Mouse (Mus musculus) cerebellum, adult 2 months (tissue): ENCODE measurements at regions not wholly inside any gene's neighbourhood (a gene's known extent, or its start where the extent isn't known, plus 50 kb on each side); places are given as distances from the start of the nearest gene placed in this dataset.

Experiments used
- DNase-seq, 2 experiments: peaks; one replicate each; pipeline ENCODE4 v3.0.0; 2021
- H3K27ac ChIP-seq: fragments of 200-500 bp; 2 replicates; pipeline ENCODE4 v1.5.1; 2012; ENCODE audit warnings: low read length, control low read depth, inconsistent platforms; ENCODE audit not compliant: insufficient read depth
- H3K27me3 ChIP-seq: fragments of 200-500 bp; 2 replicates; pipeline ENCODE4 v1.6.1; 2012; ENCODE audit warnings: inconsistent platforms, mild to moderate bottlenecking, low read length, moderate library complexity; ENCODE audit not compliant: control insufficient read depth, insufficient read depth
- H3K4me1 ChIP-seq: fragments of 200-500 bp; 2 replicates; pipeline ENCODE4 v1.6.1; 2011; ENCODE audit warnings: low read length; ENCODE audit not compliant: control insufficient read depth, insufficient read depth
- H3K4me3 ChIP-seq: fragments of 200-500 bp; replicated peaks from 2 replicates; pipeline ENCODE3; 2011; ENCODE audit warnings: mild to moderate bottlenecking, low read depth, low read length, control low read depth; ENCODE audit not compliant: insufficient read depth
- CTCF ChIP-seq: fragments of 200-500 bp; IDR thresholded peaks from 2 replicates; pipeline ENCODE4 v1.5.1; 2011; ENCODE audit warnings: low read depth, mild to moderate bottlenecking, control low read depth, low read length, moderate library complexity, borderline replicate concordance; ENCODE audit not compliant: insufficient read depth
- POLR2A ChIP-seq: fragments of 200-500 bp; IDR thresholded peaks from 2 replicates; pipeline ENCODE4 v1.6.1; 2011; ENCODE audit warnings: low read length, control low read depth, borderline replicate concordance; ENCODE audit not compliant: insufficient read depth
- WGBS: fragments of 180-500 bp; shearing (Covaris S2); methylation state at CpG from one replicate; pipeline ENCODE4 v1.1.7; 2018; 5-methylcytosine and 5-hydroxymethylcytosine counted together

GRCm38 (mm10) chr6:135550368-135550950 lies 188.1 kb downstream of the Emp1 start:
- H3K4me3 ChIP-seq, result no peak overlapping the region
- no peak for DNase-seq
- TF ChIP-seq POLR2A (no peak), CTCF (no peak)
- H3K4me1 ChIP-seq, result no peaks in the 10 kb centered on the region
- no peak overlapping the region for H3K27ac ChIP-seq
- 76% methylated on average over 3 of the region's 3 CpGs for WGBS
- no peaks in the 10 kb centered on the region for H3K27me3 ChIP-seq

- TF ChIP-seq CTCF, result no peak
- no peak for TF ChIP-seq POLR2A
- no peak overlapping the region for H3K4me3 ChIP-seq
- H3K27me3 ChIP-seq, result no peaks in the 10 kb centered on the region
- WGBS, result 97% methylated on average over 3 of the region's 3 CpGs
- no peak overlapping the region for H3K27ac ChIP-seq
- no peaks in the 10 kb centered on the region for H3K4me1 ChIP-seq
- no peak for DNase-seq
Observed at GRCm38 (mm10) chr6:135552396-135552795, 190.1 kb downstream of the Emp1 start.

- Histone ChIP-seq H3K27me3 (no peaks in the 10 kb centered on the region), H3K27ac (no peak overlapping the region), H3K4me1 (peaks cover 24% of the 10 kb centered on the region), H3K4me3 (no peak overlapping the region)
- DNase-seq, result peak; percentile 98 to 99
- WGBS, result 2% methylated on average over 5 of the region's 5 CpGs
- TF ChIP-seq POLR2A (no peak), CTCF (no peak)
Observed at GRCm38 (mm10) chr6:135559501-135559907, 197.2 kb downstream of the Emp1 start.

GRCm38 (mm10) chr6:135562267-135562666 lies 199.9 kb downstream of the Emp1 start:
- TF ChIP-seq CTCF (no peak), POLR2A (no peak)
- H3K27ac ChIP-seq, result no peak overlapping the region
- H3K4me3 ChIP-seq, result no peak overlapping the region
- peaks cover 24% of the 10 kb centered on the region for H3K4me1 ChIP-seq
- no peaks in the 10 kb centered on the region for H3K27me3 ChIP-seq
- peak; percentile 25 to 74 for DNase-seq
- 38% methylated on average over 2 of the region's 2 CpGs for WGBS

GRCm38 (mm10) chr6:135563766-135564165 lies 201.4 kb downstream of the Emp1 start:
- no peaks in the 10 kb centered on the region for H3K27me3 ChIP-seq
- peaks cover 20% of the 10 kb centered on the region for H3K4me1 ChIP-seq
- DNase-seq, result no peak
- H3K27ac ChIP-seq, result no peak overlapping the region
- no peak overlapping the region for H3K4me3 ChIP-seq
- TF ChIP-seq CTCF (no peak), POLR2A (no peak)

GRCm38 (mm10) chr6:135569086-135569485 lies 206.7 kb downstream of the Emp1 start:
- Histone ChIP-seq H3K27ac (no peak overlapping the region), H3K4me3 (no peak overlapping the region), H3K4me1 (no peaks in the 10 kb centered on the region), H3K27me3 (no peaks in the 10 kb centered on the region)
- no peak for DNase-seq
- TF ChIP-seq CTCF, result no peak
- no peak for TF ChIP-seq POLR2A
- 85% methylated on average over 1 of the region's 1 CpGs for WGBS

GRCm38 (mm10) chr6:135575294-135575693 lies 212.9 kb downstream of the Emp1 start:
- Histone ChIP-seq H3K27ac (no peak overlapping the region), H3K4me1 (no peaks in the 10 kb centered on the region)

GRCm38 (mm10) chr6:135578728-135579127 lies 216.4 kb downstream of the Emp1 start:
- DNase-seq, result no peak
- Histone ChIP-seq H3K27me3 (no peaks in the 10 kb centered on the region; the same call in 1 of the 2 replicates), H3K4me1 (no peaks in the 10 kb centered on the region), H3K27ac (no peak overlapping the region), H3K4me3 (no peak overlapping the region)
- no peak for TF ChIP-seq CTCF
- no peak for TF ChIP-seq POLR2A
- 34% methylated on average over 8 of the region's 8 CpGs for WGBS

More at GRCm38 (mm10) chr6:135575294-135575693, 212.9 kb downstream of the Emp1 start:
- no peak for DNase-seq
- Histone ChIP-seq H3K4me3 (no peak overlapping the region), H3K27me3 (no peaks in the 10 kb centered on the region; the same call in 1 of the 2 replicates)
- 71% methylated on average over 2 of the region's 2 CpGs for WGBS
- TF ChIP-seq CTCF (no peak), POLR2A (no peak)
